In the genomic region with DNA sequence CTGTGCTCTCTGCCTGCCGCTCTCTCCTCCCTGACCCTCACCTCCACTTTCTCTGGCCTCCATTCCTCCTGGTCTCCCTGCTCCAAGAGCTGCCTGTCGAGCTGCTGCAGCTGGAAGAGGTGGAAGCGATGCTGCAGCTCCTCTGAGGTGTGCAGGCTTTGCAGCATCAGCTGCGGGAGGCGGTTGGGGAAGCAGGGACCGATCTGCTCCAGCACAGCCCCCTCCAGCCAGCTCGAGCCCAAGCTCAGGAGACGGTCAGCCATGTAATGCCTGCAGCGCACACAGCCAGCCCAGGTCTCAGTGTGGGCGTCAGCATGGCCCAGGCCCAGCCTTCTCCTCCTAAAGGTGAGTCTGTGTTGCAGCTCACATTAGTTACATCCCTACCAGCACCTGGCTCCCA, we compare ENCODE assay signal across 12 mouse cellular contexts. TPM values are rescaled to one million over a fixed set of nuclear protein-coding genes. Genes with fewer than 3 reads are reported as not detected.
DNase-seq lines count a peak whose midpoint lies in the region; ATAC-seq and TF ChIP-seq lines count a peak whose summit lies in the region.
"Had no signal": no experiment of that assay in that cellular context is flagged by ENCODE, and none has a peak within 500 bp of the region (broad histone marks: within the 10 kb centered on the region; RNA-seq: fewer than 3 reads in every experiment).

No protein-coding gene starts in this region.

- 53% methylated on average over 10 of the region's 10 CpGs for WGBS in forebrain, embryonic 10.5 days
- 62% methylated on average over 10 of the region's 10 CpGs for WGBS in forebrain, embryonic 14.5 days
- WGBS in kidney, embryonic 15.5 days, result 60% methylated on average over 10 of the region's 10 CpGs
- WGBS in embryonic facial prominence, embryonic 13.5 days, result 40% methylated on average over 10 of the region's 10 CpGs
- WGBS in liver, postnatal 0 days (ENCODE audit: insufficient replicate concordance), result 51% methylated on average over 10 of the region's 10 CpGs

- peak overlapping the region; percentile 41; the same call in 1 of the 2 replicates for H3K27ac ChIP-seq in forebrain, embryonic 10.5 days
- no peak overlapping the region for H3K27ac ChIP-seq in forebrain, embryonic 14.5 days (ENCODE audit: low read depth, low read length)
- no peak overlapping the region for H3K27ac ChIP-seq in kidney, embryonic 15.5 days
- H3K27ac ChIP-seq in embryonic facial prominence, embryonic 13.5 days, result no peak overlapping the region
- no peak overlapping the region for H3K27ac ChIP-seq in liver, postnatal 0 days (ENCODE audit: low read depth)

- H3K4me1 ChIP-seq in forebrain, embryonic 10.5 days, result peaks cover 34% of the 10 kb centered on the region
- H3K4me1 ChIP-seq in forebrain, embryonic 14.5 days (ENCODE audit: control insufficient read depth, insufficient read depth, low read length), result no peaks in the 10 kb centered on the region
- H3K4me1 ChIP-seq in kidney, embryonic 15.5 days, result 0 out of 2 replicates have a peak, but pooled peaks cover 7% of the 10 kb centered on the region
- peaks cover 13% of the 10 kb centered on the region for H3K4me1 ChIP-seq in embryonic facial prominence, embryonic 13.5 days
- no peaks in the 10 kb centered on the region for H3K4me1 ChIP-seq in liver, postnatal 0 days (ENCODE audit: insufficient read depth)

- peak overlapping the region; percentile 27 for H3K4me3 ChIP-seq in forebrain, embryonic 10.5 days
- no peak overlapping the region for H3K4me3 ChIP-seq in forebrain, embryonic 14.5 days (ENCODE audit: low read depth, low read length)
- H3K4me3 ChIP-seq in kidney, embryonic 15.5 days (replicated peaks), result no peak overlapping the region
- peak overlapping the region; percentile 30 for H3K4me3 ChIP-seq in embryonic facial prominence, embryonic 13.5 days
- H3K4me3 ChIP-seq in liver, postnatal 0 days (ENCODE audit: low read depth, low read length), result no peak overlapping the region

- H3K27me3 ChIP-seq in forebrain, embryonic 10.5 days (ENCODE audit: poor library complexity, severe bottlenecking), result peaks cover 44% of the 10 kb centered on the region
- 0 out of 2 replicates have a peak, but pooled peaks cover 3% of the 10 kb centered on the region for H3K27me3 ChIP-seq in forebrain, embryonic 14.5 days (replicated peaks; ENCODE audit: control insufficient read depth, insufficient read depth, low read length)
- H3K27me3 ChIP-seq in kidney, embryonic 15.5 days, result peaks cover 12% of the 10 kb centered on the region
- H3K27me3 ChIP-seq in embryonic facial prominence, embryonic 13.5 days, result peaks cover 37% of the 10 kb centered on the region
- 0 out of 2 replicates have a peak, but pooled peaks cover 4% of the 10 kb centered on the region for H3K27me3 ChIP-seq in liver, postnatal 0 days (ENCODE audit: insufficient read depth, low read length)

- H3K4me2 ChIP-seq in forebrain, embryonic 14.5 days (ENCODE audit: low read length), result no peak overlapping the region
- H3K4me2 ChIP-seq in kidney, embryonic 15.5 days, result peak overlapping the region; percentile 40
- peak overlapping the region; percentile 52 for H3K4me2 ChIP-seq in embryonic facial prominence, embryonic 13.5 days
- H3K4me2 ChIP-seq in liver, postnatal 0 days (ENCODE audit: low read depth, low read length), result peak overlapping the region; percentile 49; the same call in 1 of the 2 replicates

- no peaks in the 10 kb centered on the region for H3K36me3 ChIP-seq in forebrain, embryonic 10.5 days (replicated peaks)
- H3K36me3 ChIP-seq in forebrain, embryonic 14.5 days (ENCODE audit: control insufficient read depth, insufficient read depth, low read length), result 0 out of 2 replicates have a peak, but pooled peaks cover 8% of the 10 kb centered on the region
- H3K36me3 ChIP-seq in kidney, embryonic 15.5 days, result no peaks in the 10 kb centered on the region
- H3K36me3 ChIP-seq in embryonic facial prominence, embryonic 13.5 days, result peaks cover 8% of the 10 kb centered on the region
- no peaks in the 10 kb centered on the region for H3K36me3 ChIP-seq in liver, postnatal 0 days (replicated peaks; ENCODE audit: insufficient read depth, low read length)

- DNase-seq in forebrain, embryonic 10.5 days (ENCODE audit: extremely low spot score, low spot score), result no peak
- DNase-seq in forebrain, embryonic 14.5 days (ENCODE audit: low spot score), result no peak
- DNase-seq in kidney, adult 18-20 months, result no peak
- no peak for DNase-seq in liver, postnatal 0 days
- no peak for DNase-seq in cerebellum, postnatal 14 days
- DNase-seq: adrenal gland, postnatal 36 days; cerebellum, adult 9-10 months; kidney, adult 8-10 months; right cerebral cortex, adult 18-20 months had no signal

- H3K9ac ChIP-seq in forebrain, embryonic 14.5 days (ENCODE audit: low read length), result no peak overlapping the region; the same call in 1 of the 2 replicates
- no peak overlapping the region for H3K9ac ChIP-seq in kidney, embryonic 15.5 days
- H3K9ac ChIP-seq in embryonic facial prominence, embryonic 13.5 days, result peak overlapping the region; percentile 62
- no peak overlapping the region for H3K9ac ChIP-seq in liver, postnatal 0 days (replicated peaks)

- no peak for ATAC-seq in forebrain, embryonic 14.5 days
- ATAC-seq in kidney, embryonic 15.5 days (replicated peaks; ENCODE audit: low FRiP score), result no peak
- no peak for ATAC-seq in embryonic facial prominence, embryonic 13.5 days (ENCODE audit: insufficient number of reproducible peaks, insufficient read depth, low FRiP score, low TSS enrichment, low read depth)
- ATAC-seq in liver, postnatal 0 days, result no peak
- no peak for ATAC-seq in megakaryocyte progenitor cell, adult 5-6 weeks (replicated peaks; ENCODE audit: poor library complexity)

- H3K9me3 ChIP-seq in forebrain, embryonic 10.5 days, result no peaks in the 10 kb centered on the region
- H3K9me3 ChIP-seq in forebrain, embryonic 14.5 days (replicated peaks; ENCODE audit: control insufficient read depth, low read length), result no peaks in the 10 kb centered on the region
- H3K9me3 ChIP-seq in kidney, embryonic 15.5 days (replicated peaks), result no peaks in the 10 kb centered on the region
- no peaks in the 10 kb centered on the region for H3K9me3 ChIP-seq in embryonic facial prominence, embryonic 13.5 days
- no peaks in the 10 kb centered on the region for H3K9me3 ChIP-seq in liver, postnatal 0 days (ENCODE audit: low read length)

- TF ChIP-seq CTCF in liver, postnatal 0 days (IDR thresholded peaks at IDR 0.05; ENCODE audit: low read depth), result no peak

- TF ChIP-seq EP300 in liver, postnatal 0 days (IDR thresholded peaks at IDR 0.05; ENCODE audit: low read depth), result no peak

RNA-seq across cellular contexts. Expression of gene Dnph1, which starts 23.5 kb away (rescaled TPM):
- 107 TPM in 2 replicates for polyA plus RNA-seq in forebrain, embryonic 10.5 days (2016; fragmentation: Nextera tagmentation; extraction: Ambion mirVana)
- 33.0 and 41.6 TPM in 2 replicates for polyA plus RNA-seq in forebrain, embryonic 14.5 days (2014; fragmentation: Nextera tagmentation; extraction: Ambion mirVana)
- polyA plus RNA-seq in kidney, embryonic 15.5 days (2015; fragmentation: Nextera tagmentation; extraction: Ambion mirVana), result 58.0 and 58.5 TPM in 2 replicates
- 60.8 and 63.5 TPM in 2 replicates for polyA plus RNA-seq in embryonic facial prominence, embryonic 13.5 days (2015; fragmentation: Nextera tagmentation; extraction: Ambion mirVana)
- polyA plus RNA-seq in liver, postnatal 0 days (2015; fragmentation: Nextera tagmentation; extraction: Ambion mirVana), result 7.4 and 8.6 TPM in 2 replicates
- total RNA-seq in megakaryocyte progenitor cell, adult 5-6 weeks (2015), result 41.5 and 45.7 TPM in 2 replicates
- 20.2 and 26.3 TPM in 2 replicates for total RNA-seq in megakaryocyte progenitor cell, adult 5-6 weeks (2017)

RNA-seq across cellular contexts. Expression of gene Cul9, which starts 26.2 kb away (rescaled TPM):
- 3.5 and 3.7 TPM in 2 replicates for polyA plus RNA-seq in forebrain, embryonic 10.5 days (2016; fragmentation: Nextera tagmentation; extraction: Ambion mirVana)
- 7.6 and 10.8 TPM in 2 replicates for polyA plus RNA-seq in forebrain, embryonic 14.5 days (2014; fragmentation: Nextera tagmentation; extraction: Ambion mirVana)
- polyA plus RNA-seq in kidney, embryonic 15.5 days (2015; fragmentation: Nextera tagmentation; extraction: Ambion mirVana), result 5.3 and 5.8 TPM in 2 replicates
- polyA plus RNA-seq in embryonic facial prominence, embryonic 13.5 days (2015; fragmentation: Nextera tagmentation; extraction: Ambion mirVana), result 10.7 and 11.4 TPM in 2 replicates
- 1.0 and 1.3 TPM in 2 replicates for polyA plus RNA-seq in liver, postnatal 0 days (2015; fragmentation: Nextera tagmentation; extraction: Ambion mirVana)
- total RNA-seq in megakaryocyte progenitor cell, adult 5-6 weeks (2015), result 9.2 and 12.4 TPM in 2 replicates
- 12.4 and 12.5 TPM in 2 replicates for total RNA-seq in megakaryocyte progenitor cell, adult 5-6 weeks (2017)

RNA-seq across cellular contexts. Expression of gene Ttbk1, which starts 32.5 kb away (rescaled TPM):
- 0.71 and 1.1 TPM in 2 replicates for polyA plus RNA-seq in forebrain, embryonic 10.5 days (2016; fragmentation: Nextera tagmentation; extraction: Ambion mirVana)
- polyA plus RNA-seq in forebrain, embryonic 14.5 days (2014; fragmentation: Nextera tagmentation; extraction: Ambion mirVana), result 3.8 and 4.8 TPM in 2 replicates
- 0.17 and 0.26 TPM in 2 replicates for polyA plus RNA-seq in kidney, embryonic 15.5 days (2015; fragmentation: Nextera tagmentation; extraction: Ambion mirVana)
- polyA plus RNA-seq in embryonic facial prominence, embryonic 13.5 days (2015; fragmentation: Nextera tagmentation; extraction: Ambion mirVana), result 0.14 and 0.27 TPM in 2 replicates
- not detected in 2 replicates for polyA plus RNA-seq in liver, postnatal 0 days (2015; fragmentation: Nextera tagmentation; extraction: Ambion mirVana)
- total RNA-seq in megakaryocyte progenitor cell, adult 5-6 weeks (2015), result 0.02 TPM in 1 of 2 replicates, not detected in the other
- total RNA-seq in megakaryocyte progenitor cell, adult 5-6 weeks (2017), result 0.14 TPM in 1 of 2 replicates, not detected in the other

RNA-seq across cellular contexts. Expression of gene Srf, which starts 36.0 kb away (rescaled TPM):
- polyA plus RNA-seq in forebrain, embryonic 10.5 days (2016; fragmentation: Nextera tagmentation; extraction: Ambion mirVana), result 5.4 and 5.5 TPM in 2 replicates
- polyA plus RNA-seq in forebrain, embryonic 14.5 days (2014; fragmentation: Nextera tagmentation; extraction: Ambion mirVana), result 4.6 and 4.7 TPM in 2 replicates
- 9.1 and 9.5 TPM in 2 replicates for polyA plus RNA-seq in kidney, embryonic 15.5 days (2015; fragmentation: Nextera tagmentation; extraction: Ambion mirVana)
- polyA plus RNA-seq in embryonic facial prominence, embryonic 13.5 days (2015; fragmentation: Nextera tagmentation; extraction: Ambion mirVana), result 6.3 and 8.9 TPM in 2 replicates
- polyA plus RNA-seq in liver, postnatal 0 days (2015; fragmentation: Nextera tagmentation; extraction: Ambion mirVana), result 1.3 and 1.9 TPM in 2 replicates
- 36.5 and 43.5 TPM in 2 replicates for total RNA-seq in megakaryocyte progenitor cell, adult 5-6 weeks (2015)
- 40.0 and 47.5 TPM in 2 replicates for total RNA-seq in megakaryocyte progenitor cell, adult 5-6 weeks (2017)

Comparison
In these comparisons a context has a peak if more than half of its experiments do, and no peak if none do; other contexts are left out.
1. H3K4me3 ChIP-seq: peak in forebrain, embryonic 10.5 days (single experiment) and embryonic facial prominence, embryonic 13.5 days (single experiment); none in forebrain, embryonic 14.5 days (single experiment), kidney, embryonic 15.5 days (single experiment) and liver, postnatal 0 days (single experiment).